7 mouse cellular contexts compared by ENCODE assay signal in the genomic region with DNA sequence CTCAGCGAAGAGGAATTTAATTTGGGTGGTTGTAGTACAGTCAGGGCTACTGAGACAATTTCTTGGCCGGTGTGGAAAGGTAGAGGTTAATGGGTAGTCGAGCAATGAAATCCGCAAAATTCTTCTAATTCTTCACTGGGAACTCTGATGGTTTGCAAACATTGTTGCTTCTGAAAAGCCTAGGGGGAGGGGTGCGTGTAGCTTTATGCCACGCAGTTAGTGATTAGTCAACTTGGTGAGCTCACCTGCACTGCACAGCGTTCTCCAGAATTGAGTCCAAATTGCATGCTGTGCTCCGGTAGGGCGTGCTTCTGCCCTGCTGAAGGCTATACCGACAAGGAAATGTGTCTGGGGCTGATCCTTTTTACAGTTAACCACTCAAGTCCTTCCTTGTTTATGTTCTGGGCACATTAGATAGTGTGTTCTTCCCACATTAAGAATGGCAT. TPM values are rescaled to one million over a fixed set of nuclear protein-coding genes. Genes with fewer than 3 reads are reported as not detected.
DNase-seq lines count a peak whose midpoint lies in the region; ATAC-seq and TF ChIP-seq lines count a peak whose summit lies in the region.

No protein-coding gene starts in this region.

- 17% methylated on average over 10 of the region's 10 CpGs for whole genome bisulfite sequencing in liver, postnatal 0 days (ENCODE audit: insufficient replicate concordance)
- 67% methylated on average over 10 of the region's 10 CpGs for WGBS in hindbrain, embryonic 12.5 days

- H3K9me3 ChIP-seq in liver, postnatal 0 days (ENCODE audit: low read length), result no peaks in the 10 kb centered on the region
- H3K9me3 ChIP-seq in hindbrain, embryonic 12.5 days (replicated peaks), result no peaks in the 10 kb centered on the region

- no peaks in the 10 kb centered on the region for H3K27me3 ChIP-seq in liver, postnatal 0 days (ENCODE audit: insufficient read depth, low read length)
- no peaks in the 10 kb centered on the region for H3K27me3 ChIP-seq in hindbrain, embryonic 12.5 days

- no peaks in the 10 kb centered on the region; the same call in 1 of the 2 replicates for H3K4me1 ChIP-seq in liver, postnatal 0 days (ENCODE audit: insufficient read depth)
- H3K4me1 ChIP-seq in hindbrain, embryonic 12.5 days, result no peaks in the 10 kb centered on the region

- peak overlapping the region; percentile 4; the same call in 1 of the 2 replicates for H3K4me2 ChIP-seq in liver, postnatal 0 days (ENCODE audit: low read depth, low read length)
- H3K4me2 ChIP-seq in hindbrain, embryonic 12.5 days (replicated peaks), result no peak overlapping the region

- no peak overlapping the region for H3K9ac ChIP-seq in liver, postnatal 0 days (replicated peaks)
- no peak overlapping the region for H3K9ac ChIP-seq in hindbrain, embryonic 12.5 days

- peak; percentile 52 for ATAC-seq in liver, postnatal 0 days
- ATAC-seq in hindbrain, embryonic 12.5 days (ENCODE audit: low FRiP score), result no peak

- no peak overlapping the region for H3K4me3 ChIP-seq in liver, postnatal 0 days (ENCODE audit: low read depth, low read length)
- no peak overlapping the region for H3K4me3 ChIP-seq in hindbrain, embryonic 12.5 days

- peak overlapping the region; percentile 41; the same call in 1 of the 2 replicates for H3K27ac ChIP-seq in liver, postnatal 0 days (ENCODE audit: low read depth)
- no peak overlapping the region for H3K27ac ChIP-seq in hindbrain, embryonic 12.5 days

- TF ChIP-seq EP300 in liver, postnatal 0 days (IDR thresholded peaks at IDR 0.05; ENCODE audit: low read depth), result no peak

- H3K36me3 ChIP-seq in liver, postnatal 0 days (replicated peaks; ENCODE audit: insufficient read depth, low read length), result no peaks in the 10 kb centered on the region
- H3K36me3 ChIP-seq in hindbrain, embryonic 12.5 days, result no peaks in the 10 kb centered on the region

- TF ChIP-seq CTCF in liver, postnatal 0 days (IDR thresholded peaks at IDR 0.05; ENCODE audit: low read depth), result no peak

- DNase-seq in urinary bladder, adult 18-20 months (ENCODE audit: low spot score in 2 of 2), result peak; percentile 9 to 25
- DNase-seq in urinary bladder, postnatal 4 days (ENCODE audit: low spot score in 2 of 2), result no peak
- DNase-seq in cerebellum, postnatal 36 days, result peak; percentile 65 to 71
- DNase-seq in liver, postnatal 0 days, result peak; percentile 56
- peak; percentile 9 to 13 for DNase-seq in urinary bladder, postnatal 36 days (ENCODE audit: low spot score in 2 of 2)
- no peak for DNase-seq in adrenal gland, adult 8-10 months

RNA-seq across cellular contexts. Expression of gene Nab1, which starts 1.2 kb away (rescaled TPM):
- 20.3 and 20.9 TPM in 2 replicates for polyA plus RNA-seq in liver, postnatal 0 days (2015; fragmentation: Nextera tagmentation; extraction: Ambion mirVana)
- total RNA-seq in adrenal gland, adult 8-10 months (2022), result 10 to 100 TPM; 56.8 to 59.1 (median 57.7) TPM
- 12.2 and 12.5 TPM in 2 replicates for polyA plus RNA-seq in hindbrain, embryonic 12.5 days (2016; fragmentation: Nextera tagmentation; extraction: Ambion mirVana)

Comparison
In these comparisons a context has a peak if more than half of its experiments do, and no peak if none do; other contexts are left out.
1. DNase-seq: peak in urinary bladder, adult 18-20 months (2 of 2), cerebellum, postnatal 36 days (2 of 2), liver, postnatal 0 days (single experiment) and urinary bladder, postnatal 36 days (2 of 2); none in urinary bladder, postnatal 4 days (0 of 2) and adrenal gland, adult 8-10 months (single experiment).